Mouse (Mus musculus) hindbrain, postnatal 0 days (tissue): ENCODE results near the gene Rnase2a. TPM values are rescaled to one million over a fixed set of nuclear protein-coding genes. Genes with fewer than 3 reads are reported as not detected.
A peak's percentile ranks its signal among the peaks of the same experiment; 100 is the strongest.
"Not testable (repeated sequence)": the region's sequence is repeated elsewhere in the genome, so short reads cannot be mapped to it uniquely, and the experiment has no call there.

Experiments used
- ATAC-seq: fragments of 200-750 bp; cut with Nextera tagmentation; 2 replicates; pipeline ENCODE4 v1.8.0; 2017; ENCODE audit warnings: mild to moderate bottlenecking, moderate TSS enrichment, moderate library complexity
- DNase-seq: peaks from one replicate; pipeline ENCODE4 v3.0.0-alpha.2; 2015; ENCODE audit warnings: low spot score
- H3K27ac ChIP-seq: fragments of 300-500 bp; sonication (generic); 2 replicates; pipeline ENCODE4 v1.5.1; 2014; ENCODE audit warnings: mild to moderate bottlenecking
- H3K27me3 ChIP-seq: fragments of 300-500 bp; sonication (generic); 2 replicates; pipeline ENCODE4 v1.6.1; 2014; ENCODE audit warnings: low read length, mixed read lengths; ENCODE audit not compliant: insufficient read depth
- H3K36me3 ChIP-seq: fragments of 300-500 bp; sonication (generic); 2 replicates; pipeline ENCODE4 v1.6.1; 2014; ENCODE audit warnings: low read length, mixed read lengths; ENCODE audit not compliant: insufficient read depth
- H3K4me1 ChIP-seq: fragments of 300-500 bp; sonication (generic); 2 replicates; pipeline ENCODE4 v1.6.1; 2014; ENCODE audit warnings: antibody characterized with exemption, low read length, mixed read lengths; ENCODE audit not compliant: insufficient read depth
- H3K4me2 ChIP-seq: fragments of 300-500 bp; sonication (generic); 2 replicates; pipeline ENCODE4 v1.6.1; 2014; ENCODE audit warnings: low read depth, mild to moderate bottlenecking, low read length, moderate library complexity, mixed read lengths
- H3K4me3 ChIP-seq: fragments of 300-500 bp; sonication (generic); 2 replicates; pipeline ENCODE4 v1.5.1; 2014; ENCODE audit warnings: low read length
- H3K9ac ChIP-seq: fragments of 300-500 bp; sonication (generic); replicated peaks from 2 replicates; pipeline ENCODE4 v1.6.1; 2014; ENCODE audit warnings: mild to moderate bottlenecking, low read length, moderate library complexity, mixed read lengths
- H3K9me3 ChIP-seq: fragments of 300-500 bp; sonication (generic); 2 replicates; pipeline ENCODE4 v1.6.1; 2016; ENCODE audit warnings: low read length, mixed read lengths
- CTCF ChIP-seq: IDR thresholded peaks from 2 replicates; pipeline ENCODE4 v1.5.1; 2016; ENCODE audit warnings: antibody characterized with exemption, control low read depth, low read depth
- WGBS: fragments of 180-500 bp; shearing (Covaris S2); extraction: QIAGEN DNeasy Blood & Tissue Kit; methylation state at CpG from one replicate; pipeline ENCODE4 v1.1.7; 2014; 5-methylcytosine and 5-hydroxymethylcytosine counted together
- polyA plus RNA-seq: library from polyadenylated mRNA; unstranded; fragments of >200 nt; fragmentation: Nextera tagmentation; extraction: Ambion mirVana; gene quantifications from 2 replicates; pipeline ENCODE4 v1.2.1, GENCODE M21; 2015
- total RNA-seq: library from RNA; depleted of rRNA; stranded (reverse); fragments of >200 nt; gene quantifications from 2 replicates; pipeline ENCODE4 v1.2.3, GENCODE M21; 2014; rRNA removed

Rnase2a gene
- total RNA-seq (not detected in 2 replicates), polyA plus RNA-seq (not detected in 2 replicates)

DNA sequence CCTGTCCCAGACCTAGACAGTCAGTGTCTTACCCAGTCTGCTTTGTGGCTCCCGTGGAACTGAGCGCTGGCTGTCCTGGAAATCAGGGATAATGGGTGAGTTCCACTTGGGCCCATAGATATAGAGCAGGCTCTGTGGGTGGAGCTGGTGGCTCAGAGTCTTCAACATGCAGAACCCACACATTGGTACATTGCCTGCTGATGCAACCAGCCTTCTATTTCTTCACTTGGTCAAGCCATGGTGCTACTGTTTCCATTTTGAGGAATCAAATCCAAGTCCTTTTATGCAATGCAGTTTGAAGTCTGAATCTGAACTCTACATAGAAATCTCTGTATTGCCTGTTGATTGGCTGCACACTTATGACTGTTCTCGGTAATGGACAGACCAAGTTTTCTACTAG lies at the start of gene Rnase2a:
Gene Rnase2a (minus strand): TSS at position 72 of the 400 bp plus-strand sequence.
- no peak for TF ChIP-seq CTCF
- Histone ChIP-seq H3K36me3 (no peaks in the 10 kb centered on the region), H3K4me1 (no peaks in the 10 kb centered on the region), H3K27ac (no peak within 1 kb of the TSS), H3K27me3 (no peaks in the 10 kb centered on the region), H3K9ac (no peak within 1 kb of the TSS), H3K4me2 (no peak within 1 kb of the TSS), H3K4me3 (no peak within 1 kb of the TSS), H3K9me3 (no peaks in the 10 kb centered on the region)
- ATAC-seq (no peak), DNase-seq (no peak)
- 92% methylated on average over 3 of the region's 3 CpGs for WGBS

DNA sequence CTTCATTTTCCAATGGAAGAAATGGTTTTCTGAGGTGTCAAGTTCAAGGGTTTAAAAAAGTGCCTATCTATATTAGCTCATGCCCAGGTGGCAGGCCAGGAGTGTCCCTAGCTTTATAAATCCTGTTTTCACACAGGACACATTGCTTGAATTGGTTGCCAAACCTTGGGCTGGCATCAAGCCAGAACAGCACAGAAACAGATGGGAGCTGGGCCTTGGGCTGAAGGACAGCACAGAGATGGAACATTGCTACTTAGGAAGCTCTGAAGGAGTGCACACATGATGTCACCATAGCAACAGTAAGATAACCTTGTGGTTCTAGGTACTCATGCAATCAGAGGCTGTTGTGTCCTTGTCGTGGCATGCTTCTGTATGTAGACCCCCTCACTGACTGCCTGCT lies 35.6 kb upstream of the Rnase2a start:
- ATAC-seq (peak; percentile 85), DNase-seq (peak; percentile 64)
- Histone ChIP-seq H3K9me3 (no peaks in the 10 kb centered on the region), H3K27ac (no peak overlapping the region), H3K4me2 (no peak overlapping the region), H3K4me1 (no peaks in the 10 kb centered on the region), H3K36me3 (no peaks in the 10 kb centered on the region), H3K9ac (no peak overlapping the region), H3K27me3 (no peaks in the 10 kb centered on the region), H3K4me3 (no peak overlapping the region)
- TF ChIP-seq CTCF, result no peak
- WGBS, result 57% methylated on average over 1 of the region's 1 CpGs

DNA sequence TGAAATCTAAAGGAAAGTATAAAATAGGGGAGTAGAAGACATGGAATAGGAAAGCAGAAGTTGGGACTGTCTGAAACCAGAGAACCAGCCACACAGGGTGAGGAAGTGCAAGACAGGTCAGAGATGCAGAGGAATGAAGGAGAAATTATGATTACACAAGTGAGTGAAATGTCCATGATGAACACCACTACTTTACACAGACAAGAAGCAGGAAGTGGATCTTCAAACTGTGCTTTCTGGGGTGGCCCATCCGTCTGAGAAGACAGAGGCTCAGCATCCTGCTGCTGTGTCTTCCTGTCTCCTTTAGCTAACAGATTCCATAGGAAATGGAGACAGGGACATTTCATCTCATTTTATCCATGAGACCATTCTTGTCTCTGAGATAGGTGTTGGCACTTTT lies 22.6 kb upstream of the Rnase2a start:
- not testable (repeated sequence) for H3K9ac ChIP-seq, DNase-seq, H3K4me1 ChIP-seq, H3K36me3 ChIP-seq, H3K27ac ChIP-seq, H3K9me3 ChIP-seq, H3K4me2 ChIP-seq, H3K27me3 ChIP-seq, ATAC-seq, H3K4me3 ChIP-seq
- 43% methylated on average over 1 of the region's 1 CpGs for WGBS

DNA sequence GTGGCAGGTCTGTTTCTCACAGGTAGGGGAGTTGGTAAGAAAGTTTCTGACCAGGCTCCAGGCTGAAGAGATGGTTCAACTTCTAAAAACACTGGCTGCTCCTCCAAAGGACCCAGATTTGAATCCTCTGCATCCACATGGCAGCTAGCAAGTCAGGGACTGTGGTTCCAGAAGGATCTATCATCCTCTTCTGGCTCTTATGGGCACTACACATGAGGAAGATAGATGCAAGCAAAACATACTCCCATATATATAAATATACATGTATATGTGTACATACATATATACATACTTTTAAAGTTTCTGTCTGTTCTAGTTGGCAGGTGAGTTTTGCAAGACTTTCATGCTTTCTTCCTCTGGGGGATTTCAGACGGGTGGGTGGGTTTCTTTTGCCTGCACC lies 12.8 kb upstream of the Rnase2a start:
- Histone ChIP-seq H3K4me1 (no peaks in the 10 kb centered on the region), H3K36me3 (no peaks in the 10 kb centered on the region), H3K4me3 (no peak overlapping the region), H3K27me3 (no peaks in the 10 kb centered on the region), H3K4me2 (no peak overlapping the region), H3K27ac (no peak overlapping the region), H3K9ac (no peak overlapping the region), H3K9me3 (no peaks in the 10 kb centered on the region)
- TF ChIP-seq CTCF, result no peak
- 69% methylated on average over 1 of the region's 1 CpGs for WGBS
- ATAC-seq (no peak), DNase-seq (no peak)

DNA sequence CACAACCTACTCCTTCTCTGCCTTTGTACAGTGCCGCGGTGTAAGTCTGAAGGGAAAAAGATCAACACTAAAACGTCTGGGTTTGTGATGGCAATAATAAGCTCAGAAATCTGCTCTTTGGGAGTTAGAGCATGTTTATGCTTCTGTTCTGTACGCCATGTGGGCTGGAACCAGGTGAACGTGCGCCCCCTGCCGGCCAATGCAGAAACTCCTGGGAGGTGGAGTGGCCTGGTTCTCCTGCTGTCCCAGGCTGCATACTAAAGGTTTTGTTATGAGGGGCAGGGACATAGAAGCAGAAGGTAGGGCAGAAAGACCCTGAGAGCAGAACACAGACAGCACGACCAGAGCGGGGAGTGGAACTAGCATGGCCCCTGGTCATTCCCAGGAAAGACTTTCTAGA lies 10.2 kb upstream of the Rnase2a start:
- Histone ChIP-seq H3K9ac (0 out of 2 replicates have a peak overlapping the region, but pooled peaks have one; percentile 4), H3K4me1 (no peaks in the 10 kb centered on the region), H3K36me3 (no peaks in the 10 kb centered on the region), H3K27ac (no peak overlapping the region), H3K4me2 (0 out of 2 replicates have a peak overlapping the region, but pooled peaks have one; percentile 14), H3K9me3 (no peaks in the 10 kb centered on the region), H3K4me3 (no peak overlapping the region), H3K27me3 (no peaks in the 10 kb centered on the region)
- peak; percentile 88 for DNase-seq
- ATAC-seq, result peak; percentile 93
- peak; percentile 94 for TF ChIP-seq CTCF
- WGBS, result 4% methylated on average over 9 of the region's 9 CpGs

DNA sequence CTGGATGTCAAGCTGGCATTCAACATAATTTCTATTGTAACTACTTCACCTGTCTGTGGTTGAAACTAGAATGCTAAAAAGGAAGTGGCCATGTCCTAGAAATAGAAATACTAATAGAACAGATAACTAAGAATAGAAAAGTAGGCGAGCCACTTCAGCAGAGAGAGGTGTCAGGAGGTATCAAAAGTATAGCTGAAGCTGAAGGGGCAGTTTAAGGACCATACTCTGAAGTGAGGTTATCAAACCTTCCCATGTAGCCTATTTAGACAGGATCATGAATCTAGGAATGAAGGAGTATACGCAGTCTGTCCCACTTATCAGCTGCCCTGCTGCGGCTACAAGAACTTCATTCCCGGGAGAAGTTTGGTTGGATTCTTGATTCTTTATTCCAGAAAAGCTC lies 9.8 kb upstream of the Rnase2a start:
- no peaks in the 10 kb centered on the region for H3K27me3 ChIP-seq
- DNase-seq, result no peak
- WGBS, result 56% methylated on average over 4 of the region's 4 CpGs
- H3K36me3 ChIP-seq, result no peaks in the 10 kb centered on the region
- no peak overlapping the region for H3K27ac ChIP-seq
- H3K4me2 ChIP-seq, result 0 out of 2 replicates have a peak overlapping the region, but pooled peaks have one; percentile 14
- TF ChIP-seq CTCF, result no peak
- H3K9ac ChIP-seq, result 0 out of 2 replicates have a peak overlapping the region, but pooled peaks have one; percentile 4
- ATAC-seq, result no peak
- H3K4me3 ChIP-seq, result no peak overlapping the region
- no peaks in the 10 kb centered on the region for H3K4me1 ChIP-seq
- no peaks in the 10 kb centered on the region for H3K9me3 ChIP-seq

DNA sequence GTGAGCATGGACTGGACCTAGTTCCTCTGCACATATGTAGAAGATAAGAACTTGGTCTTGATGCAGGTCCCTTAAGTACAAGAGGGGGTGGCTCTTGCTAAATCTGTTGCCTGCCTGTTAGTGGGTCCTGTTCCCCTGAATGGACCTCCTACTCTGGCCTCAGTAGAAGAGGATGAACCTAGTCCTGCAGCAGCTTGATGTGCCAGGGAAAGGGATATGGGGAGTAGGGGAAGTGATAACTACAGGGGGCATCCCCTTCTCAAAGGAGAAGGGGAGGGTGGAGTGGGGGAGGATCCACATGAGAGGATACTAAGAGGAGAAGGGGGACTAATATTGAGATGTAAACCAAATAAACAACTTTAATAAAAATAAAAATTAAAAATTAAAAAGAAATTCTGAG lies 6.5 kb upstream of the Rnase2a start:
- Histone ChIP-seq H3K4me2 (no peak overlapping the region), H3K27ac (no peak overlapping the region), H3K9me3 (no peaks in the 10 kb centered on the region), H3K9ac (no peak overlapping the region), H3K27me3 (no peaks in the 10 kb centered on the region), H3K36me3 (no peaks in the 10 kb centered on the region), H3K4me3 (no peak overlapping the region), H3K4me1 (no peaks in the 10 kb centered on the region)
- DNase-seq (no peak), ATAC-seq (no peak)
- TF ChIP-seq CTCF, result no peak
